Mouse (Mus musculus) embryo, embryonic 10 days (tissue): Measurements from ENCODE around the gene Hist1h4d.
A peak's percentile ranks its signal among the peaks of the same experiment; 100 is the strongest.
"Not testable (repeated sequence)": the region's sequence is repeated elsewhere in the genome, so short reads cannot be mapped to it uniquely, and the experiment has no call there.

ENCODE experiments used
- DNase-seq: peaks from one replicate; pipeline ENCODE4 v3.0.0-alpha.2; 2015; ENCODE audit warnings: low spot score

Hist1h4d gene

DNA sequence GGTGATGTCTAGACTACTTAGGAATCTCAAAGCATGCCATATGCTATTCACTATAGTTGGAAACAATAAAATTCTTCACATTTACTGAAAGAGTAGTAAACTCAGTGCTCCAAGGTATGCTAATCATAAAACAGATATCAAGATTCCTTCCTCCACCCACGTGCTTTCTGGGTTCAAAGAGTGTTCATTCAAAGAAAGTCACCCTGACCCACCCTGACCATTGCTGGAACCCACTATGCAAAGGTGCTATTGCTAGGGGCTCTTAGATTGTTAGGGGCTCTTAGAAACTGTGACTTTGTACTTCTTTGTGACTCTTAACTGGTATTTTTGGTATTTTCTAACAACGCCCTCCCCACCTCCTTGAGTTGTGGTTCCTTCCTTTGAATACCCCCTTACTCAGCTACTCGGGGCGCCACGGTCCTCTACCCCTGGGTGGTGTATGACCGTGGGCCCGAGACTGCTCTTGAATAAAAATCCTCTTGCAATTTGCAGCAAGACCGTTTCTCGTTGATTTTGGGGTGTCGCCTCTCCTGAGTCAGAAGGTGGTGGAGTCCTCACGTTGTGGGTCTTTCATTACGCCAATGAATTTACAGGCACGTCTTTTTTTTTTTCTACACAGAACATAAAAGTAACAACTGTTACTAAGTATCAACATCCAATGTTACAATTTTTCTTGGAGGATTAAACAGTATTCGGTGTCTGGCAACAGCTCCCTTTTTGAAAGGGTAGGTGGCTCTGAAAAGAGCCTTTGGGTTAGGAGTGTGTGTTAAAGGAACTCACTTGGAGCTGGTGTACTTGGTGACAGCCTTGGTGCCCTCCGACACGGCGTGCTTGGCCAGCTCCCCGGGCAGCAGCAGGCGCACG is 8.1 kb upstream of the Hist1h4d start:
- not testable (repeated sequence) for DNase-seq

DNA sequence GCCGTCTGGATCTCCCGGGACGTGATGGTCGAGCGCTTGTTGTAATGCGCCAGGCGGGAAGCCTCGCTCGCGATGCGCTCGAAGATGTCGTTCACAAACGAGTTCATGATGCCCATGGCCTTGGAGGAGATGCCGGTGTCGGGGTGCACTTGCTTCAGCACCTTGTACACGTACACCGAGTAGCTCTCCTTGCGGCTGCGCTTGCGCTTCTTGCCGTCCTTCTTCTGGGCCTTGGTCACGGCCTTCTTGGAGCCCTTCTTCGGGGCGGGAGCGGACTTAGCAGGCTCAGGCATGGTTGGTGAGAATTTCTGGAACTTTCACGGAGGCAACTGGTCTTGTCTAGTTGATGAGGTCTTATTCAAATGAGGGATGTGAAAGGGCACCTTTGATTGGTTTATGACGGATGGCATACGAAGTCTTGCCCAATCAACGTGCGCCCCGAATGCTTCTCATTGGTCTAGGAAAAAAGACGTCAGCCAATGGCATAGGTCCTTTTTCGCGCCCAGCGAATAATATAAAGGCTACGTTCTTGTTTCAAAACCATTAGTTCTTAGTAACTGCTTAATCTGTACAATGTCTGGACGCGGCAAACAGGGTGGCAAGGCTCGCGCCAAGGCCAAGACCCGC is 7.4 kb upstream of the Hist1h4d start, which contains the start of the genes Hist1h2bf and Hist1h2ad:
Gene Hist1h2bf (minus strand): TSS at position 299 of the 627 bp plus-strand sequence.
Gene Hist1h2ad (plus strand): TSS at position 484 of the 627 bp plus-strand sequence.
- peak; percentile 98 for DNase-seq

DNA sequence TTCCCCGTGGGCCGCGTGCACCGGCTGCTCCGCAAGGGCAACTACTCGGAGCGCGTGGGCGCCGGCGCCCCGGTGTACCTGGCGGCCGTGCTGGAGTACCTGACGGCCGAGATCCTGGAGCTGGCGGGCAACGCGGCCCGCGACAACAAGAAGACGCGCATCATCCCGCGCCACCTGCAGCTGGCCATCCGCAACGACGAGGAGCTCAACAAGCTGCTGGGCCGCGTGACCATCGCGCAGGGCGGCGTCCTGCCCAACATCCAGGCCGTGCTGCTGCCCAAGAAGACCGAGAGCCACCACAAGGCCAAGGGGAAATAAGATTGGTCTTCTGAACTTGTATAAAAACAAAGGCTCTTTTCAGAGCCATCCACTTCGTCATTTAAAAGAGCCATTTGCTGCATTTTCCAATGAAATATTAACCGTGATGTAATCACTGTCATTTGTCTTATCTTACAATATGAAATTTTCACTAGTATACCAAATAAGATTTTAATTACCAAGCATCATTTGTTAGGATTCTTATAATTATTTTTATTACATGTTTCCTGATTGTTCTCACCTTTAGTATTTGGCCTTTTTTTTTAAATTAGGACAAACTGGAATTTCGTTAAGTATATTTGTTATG is 6.7 kb upstream of the Hist1h4d start:
- not testable (repeated sequence) for DNase-seq

DNA sequence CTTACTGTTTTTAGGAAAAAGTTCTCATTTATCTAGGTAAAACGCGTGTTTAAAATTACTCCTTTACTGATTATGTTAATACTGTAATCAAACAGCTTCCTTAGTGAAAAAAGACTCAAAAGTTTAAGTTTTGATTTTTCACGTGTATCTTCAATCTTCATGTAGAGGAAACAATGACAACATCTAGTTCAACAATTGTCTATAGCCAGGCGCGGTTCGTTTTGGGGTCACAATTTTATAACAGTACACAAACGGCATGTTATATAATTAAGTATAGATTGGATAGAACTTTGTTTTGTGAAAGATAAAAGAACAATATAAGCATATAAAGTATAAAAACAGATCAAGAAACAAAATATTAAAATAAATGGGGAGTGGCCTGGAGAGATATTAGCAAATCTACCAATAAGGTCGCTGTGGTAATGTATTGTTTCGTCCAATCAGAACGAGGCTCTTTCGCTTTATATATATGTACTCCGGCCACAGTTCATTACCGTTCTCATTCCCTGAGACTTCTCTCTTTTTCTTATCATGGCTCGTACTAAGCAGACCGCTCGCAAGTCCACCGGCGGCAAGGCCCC is 6.0 kb upstream of the Hist1h4d start, which contains the start of gene Hist1h3d:
Gene Hist1h3d (plus strand): TSS at position 493 of the 581 bp plus-strand sequence.
- DNase-seq, result peak; percentile 89

DNA sequence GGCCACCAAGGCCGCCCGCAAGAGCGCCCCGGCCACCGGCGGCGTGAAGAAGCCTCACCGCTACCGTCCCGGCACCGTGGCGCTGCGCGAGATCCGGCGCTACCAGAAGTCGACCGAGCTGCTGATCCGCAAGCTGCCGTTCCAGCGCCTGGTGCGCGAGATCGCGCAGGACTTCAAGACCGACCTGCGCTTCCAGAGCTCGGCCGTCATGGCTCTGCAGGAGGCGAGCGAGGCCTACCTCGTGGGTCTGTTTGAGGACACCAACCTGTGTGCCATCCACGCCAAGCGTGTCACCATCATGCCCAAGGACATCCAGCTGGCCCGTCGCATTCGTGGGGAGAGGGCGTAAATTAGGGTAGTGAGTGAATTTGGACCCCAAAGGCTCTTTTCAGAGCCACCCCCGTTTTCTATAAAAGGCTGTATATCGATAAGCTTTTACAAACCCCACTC is 5.5 kb upstream of the Hist1h4d start:
- DNase-seq, result not testable (repeated sequence)

DNA sequence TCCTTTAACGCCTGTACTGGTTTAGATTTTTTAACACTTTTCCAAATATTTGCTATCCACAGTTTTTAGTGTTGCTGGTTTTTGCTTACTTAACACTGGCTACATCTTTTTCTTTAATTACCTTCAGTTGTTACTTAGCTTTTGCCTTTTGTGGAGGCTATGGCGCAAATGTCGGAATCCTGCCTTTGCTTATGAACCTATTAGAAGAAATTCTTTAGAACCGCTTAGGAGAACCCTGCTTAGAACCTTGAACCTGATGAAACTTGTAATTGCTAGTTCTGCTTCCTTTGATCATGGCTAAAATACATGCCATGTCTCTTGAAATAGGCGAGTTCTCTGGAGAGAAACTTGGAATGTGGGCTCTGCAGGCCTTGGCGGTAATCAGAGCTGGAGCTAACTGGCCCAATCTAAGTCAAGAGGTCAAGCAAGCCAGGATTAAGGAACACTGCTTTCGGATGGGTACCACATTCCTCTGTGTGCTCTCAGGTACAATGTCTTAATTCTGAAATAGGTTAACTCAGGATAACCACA is 5.0 kb upstream of the Hist1h4d start:
- DNase-seq, result peak; percentile 74

DNA sequence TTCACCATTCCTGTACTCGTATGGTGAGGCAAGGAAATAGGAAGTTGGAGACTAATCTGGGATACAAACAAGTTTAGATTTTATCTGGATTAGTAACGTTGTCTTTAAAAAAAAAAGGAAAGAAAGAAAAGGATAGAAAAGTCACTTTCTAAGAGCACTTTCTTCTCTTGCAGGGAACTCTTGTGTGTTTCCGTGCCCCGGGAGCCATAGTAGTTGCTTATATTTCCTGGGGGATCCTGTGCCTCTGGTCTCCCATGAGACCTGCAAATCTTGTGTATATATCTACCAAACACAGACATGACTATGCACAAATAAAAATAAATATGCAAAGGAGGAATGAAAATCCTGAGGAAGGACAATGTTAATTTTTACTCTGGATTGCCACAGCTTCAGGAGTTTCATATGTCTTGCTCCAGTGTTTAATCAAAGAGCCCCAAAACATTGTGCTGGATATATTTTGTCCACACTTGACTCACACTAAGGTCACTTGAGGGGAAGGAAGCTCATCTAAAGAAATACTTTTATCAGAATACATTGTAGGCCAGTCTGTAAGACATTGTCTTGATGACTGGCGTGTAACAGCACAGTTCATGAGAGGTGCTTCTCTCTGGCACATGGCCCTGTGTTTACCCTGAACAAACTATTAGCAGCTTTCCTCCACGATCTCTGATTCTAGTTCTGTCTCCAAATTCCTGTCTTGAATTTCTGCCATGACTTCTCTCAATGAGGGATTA is 4.3 kb upstream of the Hist1h4d start:
- no peak for DNase-seq

DNA sequence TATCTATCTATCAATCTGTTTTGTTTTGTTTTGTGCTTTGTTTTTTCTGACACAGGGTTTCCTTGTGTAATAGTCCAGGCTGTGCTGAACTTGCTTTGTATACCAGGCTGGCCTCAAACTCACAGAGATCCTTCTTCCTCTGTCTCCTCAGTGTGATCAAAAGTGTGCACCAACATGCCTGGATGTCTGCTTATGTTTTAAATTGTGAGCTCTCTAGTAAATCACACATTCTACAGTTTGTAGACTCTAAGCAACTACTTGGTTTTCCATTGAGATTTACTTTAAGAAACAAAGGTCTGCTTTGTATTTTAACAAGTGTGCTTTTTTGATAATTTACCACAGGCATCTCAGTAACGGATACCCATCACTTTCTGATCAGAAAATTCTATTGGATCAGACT is 3.6 kb upstream of the Hist1h4d start:
- no peak for DNase-seq

DNA sequence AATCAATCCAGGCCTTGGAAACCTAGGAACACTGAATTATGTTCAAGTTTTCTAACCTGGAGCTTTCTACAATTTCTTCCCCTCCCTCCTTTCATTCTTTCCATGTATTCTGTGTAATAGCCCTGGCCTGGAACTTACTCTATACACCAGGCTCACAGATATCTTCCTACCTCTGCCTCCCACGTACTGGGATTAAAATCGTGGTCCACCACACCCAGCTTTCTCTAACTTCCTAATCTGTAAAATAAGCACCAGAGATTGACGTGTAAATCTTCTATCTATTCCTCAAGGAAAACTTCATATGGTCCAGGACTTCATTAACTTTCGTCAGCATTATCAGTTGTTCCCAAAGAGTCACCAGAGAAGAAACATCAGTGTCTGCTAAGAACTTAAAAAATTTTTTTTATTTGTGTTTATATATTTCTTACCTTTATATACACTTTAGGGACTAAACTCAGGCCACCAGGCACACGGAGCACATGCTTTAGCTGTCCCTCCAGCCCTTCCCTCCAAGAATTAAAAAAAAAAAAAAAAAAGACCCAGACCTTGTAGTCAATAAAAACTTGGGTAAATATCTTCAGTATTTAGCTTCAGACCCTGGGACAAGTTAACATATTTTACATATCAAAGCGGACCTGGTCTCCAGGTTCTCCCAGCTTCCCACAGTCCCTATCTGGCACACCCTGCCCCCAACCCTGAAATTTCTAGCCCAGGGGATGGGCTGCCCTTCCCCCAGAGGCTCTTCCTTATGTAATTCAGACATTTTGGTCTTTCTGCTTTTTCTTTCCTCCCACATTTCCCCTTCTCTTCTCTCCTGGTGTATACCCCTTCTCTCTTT is 1.0 kb downstream of the Hist1h4d start:
- peak; percentile 47 for DNase-seq

DNA sequence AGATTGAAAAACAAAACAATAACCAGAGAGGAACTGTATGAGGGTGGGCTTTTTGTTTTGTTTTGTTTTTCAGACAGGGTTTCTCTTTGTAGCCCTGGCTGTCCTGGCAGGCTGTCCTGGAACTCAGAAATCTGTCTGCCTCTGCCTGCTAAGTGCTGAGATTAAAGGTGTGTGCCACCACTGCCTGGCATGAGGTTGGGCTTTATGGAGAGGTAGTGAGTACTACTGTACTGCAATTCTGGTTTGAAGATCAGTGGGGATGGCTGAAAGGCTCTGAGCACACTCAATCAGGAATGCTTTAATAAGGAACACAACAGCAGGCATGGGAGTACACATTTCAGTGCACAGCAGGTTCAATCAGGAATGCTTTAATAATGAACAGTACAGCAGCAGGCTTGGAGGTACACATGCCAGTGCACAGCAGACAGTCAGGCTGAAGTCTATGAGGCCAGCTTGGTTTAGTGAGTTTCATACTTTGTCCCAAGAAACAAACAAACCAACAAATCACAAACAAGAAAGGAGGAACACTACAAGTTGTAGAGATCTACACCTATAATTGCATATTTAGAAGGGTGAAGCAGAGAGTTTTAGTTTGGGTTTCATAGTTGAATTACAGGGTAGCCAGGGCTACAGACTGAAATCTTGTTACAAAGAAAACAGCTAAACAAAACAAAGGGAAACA is 2.1 kb downstream of the Hist1h4d start:
- DNase-seq, result peak; percentile 47

DNA sequence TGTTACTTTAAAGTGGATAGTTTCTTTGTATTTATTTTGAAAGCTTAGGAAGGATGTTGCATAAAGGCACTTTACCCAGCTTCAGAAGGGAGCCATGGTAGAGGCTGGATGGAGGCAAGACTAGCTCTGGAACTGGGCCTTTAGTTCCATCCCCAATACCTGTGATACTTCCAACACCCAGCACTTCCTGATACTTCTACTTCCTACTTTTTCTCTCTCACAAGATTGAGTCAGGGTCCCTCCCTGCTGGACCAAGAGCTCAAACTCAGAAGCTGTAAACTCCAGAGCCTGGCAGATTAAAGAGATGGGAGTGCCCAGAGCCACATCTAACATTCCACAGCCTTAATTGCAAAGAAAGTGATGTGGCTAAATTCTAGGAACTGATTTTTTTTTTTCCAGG is 2.9 kb downstream of the Hist1h4d start:
- DNase-seq, result peak; percentile 50

DNA sequence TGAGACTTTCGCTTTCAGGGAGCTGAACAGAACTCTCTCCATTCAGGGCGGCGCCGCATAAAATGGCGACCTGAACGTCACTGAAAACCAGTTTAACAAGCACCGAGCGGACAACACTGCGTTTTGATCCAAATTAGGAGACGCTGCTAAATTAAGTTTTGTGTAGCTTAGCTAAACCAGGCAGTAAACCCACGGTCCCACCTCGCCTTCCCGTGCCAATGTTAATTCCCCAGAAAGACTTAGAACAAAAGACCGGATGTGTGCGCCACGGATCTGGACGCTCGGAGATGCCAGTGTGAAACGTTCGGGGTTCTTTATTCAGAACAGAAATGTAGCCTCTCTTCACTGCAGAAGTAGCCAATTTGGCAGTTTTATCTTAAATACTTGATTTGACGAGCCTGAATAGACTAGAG is 3.6 kb downstream of the Hist1h4d start:
- peak; percentile 89 for DNase-seq

DNA sequence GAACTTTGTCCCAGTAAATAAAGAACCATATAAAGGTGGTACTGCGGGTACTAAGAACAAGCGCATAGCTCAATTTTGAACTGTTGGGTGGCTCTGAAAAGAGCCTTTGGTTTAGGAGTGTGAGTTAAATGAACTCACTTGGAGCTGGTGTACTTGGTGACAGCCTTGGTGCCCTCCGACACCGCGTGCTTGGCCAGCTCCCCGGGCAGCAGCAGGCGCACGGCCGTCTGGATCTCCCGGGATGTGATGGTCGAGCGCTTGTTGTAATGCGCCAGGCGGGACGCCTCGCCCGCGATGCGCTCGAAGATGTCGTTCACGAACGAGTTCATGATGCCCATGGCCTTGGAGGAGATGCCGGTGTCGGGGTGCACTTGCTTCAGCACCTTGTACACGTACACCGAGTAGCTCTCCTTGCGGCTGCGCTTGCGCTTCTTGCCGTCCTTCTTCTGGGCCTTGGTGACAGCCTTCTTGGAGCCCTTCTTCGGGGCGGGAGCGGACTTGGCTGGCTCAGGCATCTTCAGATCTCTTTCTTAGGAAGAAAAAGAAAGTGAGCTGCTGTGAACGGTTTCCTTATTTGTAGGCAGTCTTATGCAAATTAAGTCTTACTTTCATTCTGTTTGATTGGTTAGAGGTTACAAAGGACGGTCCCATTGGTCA is 4.2 kb downstream of the Hist1h4d start:
- DNase-seq, result peak; percentile 89

DNA sequence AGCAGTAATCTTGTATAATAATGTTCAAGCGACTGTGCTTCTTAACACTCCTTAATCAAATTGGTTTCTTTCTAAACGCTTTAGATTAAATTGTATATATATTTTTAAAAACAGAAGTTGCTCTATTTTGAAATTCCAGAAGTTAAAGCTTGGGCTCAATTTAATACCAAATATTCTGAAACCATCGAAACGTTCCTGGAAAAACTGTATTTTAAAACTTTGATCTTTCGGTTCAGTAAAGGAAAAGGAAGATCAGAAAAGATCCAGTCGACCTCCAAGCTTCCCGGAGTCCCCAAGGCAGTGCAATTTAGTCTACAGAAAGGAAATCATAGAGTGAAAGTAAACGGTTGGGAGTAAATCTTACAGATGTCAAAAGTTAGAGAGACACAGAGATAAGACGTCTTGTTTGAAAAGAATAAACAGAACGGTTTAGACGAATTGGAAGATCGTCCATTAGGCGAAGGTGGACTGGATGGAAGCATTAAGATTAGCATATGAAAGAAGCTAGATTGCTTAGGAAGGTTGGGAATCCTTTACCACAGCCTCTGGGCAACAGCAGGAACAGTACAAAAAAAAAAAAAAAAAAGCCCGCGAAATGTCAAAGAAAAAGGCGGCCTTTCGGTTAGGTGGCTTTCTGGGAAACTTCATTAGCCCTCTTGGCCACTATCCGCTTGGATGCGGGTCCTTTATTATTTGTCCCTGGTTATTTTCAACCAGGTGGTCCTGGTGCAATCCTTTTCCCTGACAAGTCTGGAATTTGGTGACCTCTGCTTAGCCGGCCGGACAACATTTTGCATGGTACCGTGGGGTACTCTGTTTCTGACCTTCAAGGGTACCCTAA is 4.9 kb downstream of the Hist1h4d start:
- DNase-seq, result peak; percentile 45

DNA sequence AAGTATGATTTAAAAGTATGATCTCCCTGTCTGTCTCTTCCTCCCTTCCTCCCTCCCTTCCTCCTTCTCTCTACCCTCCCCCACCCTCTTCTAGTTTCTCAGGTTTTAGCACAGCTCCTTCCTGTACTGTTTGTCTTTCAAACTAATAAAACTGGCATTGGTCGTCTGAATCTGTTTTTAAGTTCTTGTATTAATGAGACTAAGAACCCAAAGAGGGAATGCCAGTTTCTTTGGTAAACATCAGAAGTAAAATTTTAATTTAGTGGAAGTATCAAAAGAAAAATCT is 5.5 kb downstream of the Hist1h4d start:
- DNase-seq, result no peak

DNA sequence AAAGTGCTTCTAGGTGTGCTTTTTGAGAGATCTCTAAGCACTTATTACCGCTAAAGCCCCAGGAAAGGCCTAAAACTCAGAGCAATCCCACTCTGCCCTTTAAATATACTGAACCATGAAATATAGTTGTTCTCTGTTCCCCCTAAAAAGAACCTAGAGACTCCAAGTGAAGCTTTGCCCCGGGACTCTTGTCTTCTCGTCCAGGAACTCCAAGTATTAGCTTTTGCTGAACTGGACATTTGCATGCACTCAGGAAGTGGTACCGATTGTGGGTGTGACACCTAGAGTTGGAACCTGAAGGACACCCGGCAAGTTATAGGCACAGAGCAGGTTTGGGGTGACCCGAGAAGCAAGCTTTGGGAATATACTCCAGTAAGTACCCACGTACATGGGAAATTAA is 9.8 kb downstream of the Hist1h4d start:
- no peak for DNase-seq

DNA sequence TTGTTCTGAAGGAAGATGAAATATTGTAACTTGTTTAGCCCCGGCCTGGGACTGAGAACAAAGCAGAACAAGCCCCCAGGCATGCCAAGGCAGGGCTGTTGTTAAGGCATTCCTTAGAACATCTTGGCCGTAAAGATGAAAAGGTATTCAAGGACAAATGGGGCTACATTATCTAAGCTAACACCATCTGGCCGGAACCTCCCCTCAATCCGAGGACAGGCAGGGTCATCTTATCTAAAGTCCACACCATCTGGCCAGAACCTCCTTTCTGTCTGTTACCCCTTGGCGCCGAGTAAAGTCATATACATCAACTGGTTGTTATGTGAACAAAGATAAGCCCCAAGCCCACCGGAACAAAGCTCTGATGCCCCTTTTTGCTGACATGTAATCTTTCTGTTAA is 10.5 kb downstream of the Hist1h4d start:
- DNase-seq, result not testable (repeated sequence)

DNA sequence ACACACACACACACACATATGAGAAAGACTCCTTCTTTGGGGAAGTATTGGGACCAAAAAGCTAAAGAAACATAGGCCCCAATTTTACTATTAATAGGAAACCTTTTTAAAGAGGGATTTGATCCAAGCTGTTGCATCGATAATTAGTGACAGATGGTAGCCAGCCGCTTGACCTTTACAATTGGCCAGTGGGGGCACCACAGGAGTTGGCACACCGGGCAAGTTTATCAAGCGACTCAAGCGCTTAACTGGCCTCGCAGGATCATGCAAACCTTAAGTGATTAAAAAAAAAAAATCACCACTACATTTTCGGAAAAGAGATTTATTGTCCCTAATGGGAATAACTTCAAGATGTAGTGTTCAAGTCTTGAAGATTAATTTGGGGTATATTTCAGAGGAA is 11.2 kb downstream of the Hist1h4d start:
- no peak for DNase-seq
